Mouse (Mus musculus) Patski (cell line): ENCODE data around the gene Traf3ip2. TPM values are rescaled to one million over a fixed set of nuclear protein-coding genes. Genes with fewer than 3 reads are reported as not detected.

ENCODE experiments used
- ATAC-seq: fragments of 100-300 bp; one replicate; pipeline ENCODE4 v1.8.0; 2021
- CTCF ChIA-PET: fragments of 350-600 bp; sonication (Branson Sonifier 250); formaldehyde crosslinking; loops from one replicate; lab custom pipeline; 2022; ENCODE audit warnings: inconsistent platforms; lab: Charles Lee
- POLR2A ChIA-PET: fragments of 350-600 bp; sonication (Branson Sonifier 250); formaldehyde crosslinking; loops from one replicate; lab custom pipeline; 2022; ENCODE audit warnings: antibody characterized with exemption, inconsistent platforms; lab: Charles Lee
- DNase-seq: peaks from one replicate; pipeline ENCODE4 v3.0.0-alpha.2; 2011; ENCODE audit warnings: low read depth, low spot score
- H3K27me3 ChIP-seq: fragments of 371-371 bp; one replicate; pipeline ENCODE4 v1.5.1; 2021
- CTCF ChIP-seq: fragments of 100-300 bp; IDR thresholded peaks from one replicate; pipeline ENCODE4 v1.5.1; 2021
- in situ Hi-C: fragments of 300-500 bp; cut with MboI; formaldehyde crosslinking; loops from 3 replicates; pipeline ENCODE4 v1.11.1; 2018; ENCODE audit warnings: low pct_unique_long_range_greater_than_20kb, mixed read lengths
- polyA plus RNA-seq: library from polyadenylated mRNA; unstranded; gene quantifications from one replicate; pipeline ENCODE4 v1.2.3, GENCODE M21; 2021

The Traf3ip2 gene
- polyA plus RNA-seq, 1 experiment from 2014 or later: 16.6 TPM

- DNase-seq (no peak), ATAC-seq (no peak)
- ChIA-PET CTCF (no interaction called here), POLR2A (no interaction called here)
- no peak for TF ChIP-seq CTCF
- no peaks in the 10 kb centered on the region for H3K27me3 ChIP-seq
- in situ Hi-C loops: no loop called here
These were observed 58.7 kb downstream of the Traf3ip2 start for GRCm38 (mm10) chr10:39671451-39671850.

- TF ChIP-seq CTCF: no peak
- ChIA-PET POLR2A (no interaction called here), CTCF (no interaction called here)
- no peak for ATAC-seq
- DNase-seq: no peak
- H3K27me3 ChIP-seq: no peaks in the 10 kb centered on the region
- in situ Hi-C loops: no loop called here
These were observed 59.9 kb downstream of the Traf3ip2 start for GRCm38 (mm10) chr10:39672547-39673051.

- ChIA-PET POLR2A (no interaction called here), CTCF (interaction anchor here (1.4 kb wide), 1 partner anchor 9 kb away, joined by 4 read pairs; no protein-coding TSS in a partner anchor)
- H3K27me3 ChIP-seq: no peaks in the 10 kb centered on the region
- no peak for ATAC-seq
- in situ Hi-C loops: no loop called here
- TF ChIP-seq CTCF: no peak
- DNase-seq: no peak
These were observed 61.4 kb downstream of the Traf3ip2 start for GRCm38 (mm10) chr10:39674106-39674505.

- in situ Hi-C loops: no loop called here
- ATAC-seq: no peak
- no peaks in the 10 kb centered on the region for H3K27me3 ChIP-seq
- DNase-seq: no peak
- ChIA-PET CTCF (interaction anchor here (1.0 to 1.4 kb wide), 2 partner anchors 8 kb away, joined by 3 to 4 read pairs; no protein-coding TSS in a partner anchor), POLR2A (no interaction called here)
- no peak for TF ChIP-seq CTCF
These were observed 62.0 kb downstream of the Traf3ip2 start for GRCm38 (mm10) chr10:39674766-39675165.

- no peak for TF ChIP-seq CTCF
- H3K27me3 ChIP-seq: no peaks in the 10 kb centered on the region
- ATAC-seq (no peak), DNase-seq (no peak)
- in situ Hi-C loops: no loop called here
- ChIA-PET CTCF (interaction anchor here (1.1 kb wide), 1 partner anchor 14 kb away, joined by 3 read pairs; no protein-coding TSS in a partner anchor), POLR2A (interaction anchor here (0.9 kb wide), 1 partner anchor 33 kb away, joined by 3 read pairs; no protein-coding TSS in a partner anchor)
These were observed 65.6 kb downstream of the Traf3ip2 start for GRCm38 (mm10) chr10:39678199-39678791.

- in situ Hi-C loops: no loop called here
- POLR2A ChIA-PET: no interaction called here
- TF ChIP-seq CTCF: no peak
- DNase-seq (no peak), ATAC-seq (no peak)
- H3K27me3 ChIP-seq: no peaks in the 10 kb centered on the region
- CTCF ChIA-PET: interaction anchor here (1.0 kb wide), 1 partner anchor 12 kb away, joined by 4 read pairs; no protein-coding TSS in a partner anchor
These were observed 68.3 kb downstream of the Traf3ip2 start for GRCm38 (mm10) chr10:39681014-39681413.

GRCm38 (mm10) chr10:39682556-39682955, 69.8 kb downstream of the Traf3ip2 start:
- DNase-seq: no peak
- H3K27me3 ChIP-seq: no peaks in the 10 kb centered on the region
- ChIA-PET CTCF (interaction anchor here (1.1 kb wide), 1 partner anchor 8 kb away, joined by 4 read pairs; no protein-coding TSS in a partner anchor), POLR2A (no interaction called here)
- in situ Hi-C loops: no loop called here
- ATAC-seq: no peak
- no peak for TF ChIP-seq CTCF

GRCm38 (mm10) chr10:39683481-39683880, 70.7 kb downstream of the Traf3ip2 start:
- in situ Hi-C loops: no loop called here
- POLR2A ChIA-PET: no interaction called here
- ATAC-seq (no peak), DNase-seq (no peak)
- no peak for TF ChIP-seq CTCF
- H3K27me3 ChIP-seq: no peaks in the 10 kb centered on the region
- CTCF ChIA-PET: interaction anchor here (1.1 kb wide), 1 partner anchor 9 kb away, joined by 4 read pairs; no protein-coding TSS in a partner anchor

- ATAC-seq (no peak), DNase-seq (no peak)
- CTCF ChIA-PET: no interaction called here
- TF ChIP-seq CTCF: no peak
- H3K27me3 ChIP-seq: no peaks in the 10 kb centered on the region
- in situ Hi-C loops: no loop called here
- POLR2A ChIA-PET: no interaction called here
These were observed 74.1 kb downstream of the Traf3ip2 start for GRCm38 (mm10) chr10:39686811-39687210.

- ChIA-PET POLR2A (interaction anchor here (0.5 kb wide), 1 partner anchor 309 kb away, joined by 3 read pairs; no protein-coding TSS in a partner anchor), CTCF (interaction anchor here (0.8 kb wide), 1 partner anchor 9 kb away, joined by 3 read pairs; no protein-coding TSS in a partner anchor)
- no peak for ATAC-seq
- in situ Hi-C loops: no loop called here
- no peak for TF ChIP-seq CTCF
- H3K27me3 ChIP-seq: no peaks in the 10 kb centered on the region
- no peak for DNase-seq
These were observed 75.1 kb downstream of the Traf3ip2 start for GRCm38 (mm10) chr10:39687851-39688250.

GRCm38 (mm10) chr10:39691351-39692064, 78.8 kb downstream of the Traf3ip2 start:
- no peak for DNase-seq
- ATAC-seq: no peak
- POLR2A ChIA-PET: no interaction called here
- H3K27me3 ChIP-seq: no peaks in the 10 kb centered on the region
- CTCF ChIA-PET: no interaction called here
- in situ Hi-C loops: no loop called here
- TF ChIP-seq CTCF: no peak
